Mouse (Mus musculus) ES-Bruce4 (cell line): ENCODE measurements around the gene Prr15l. TPM values are rescaled to one million over a fixed set of nuclear protein-coding genes. Genes with fewer than 3 reads are reported as not detected.
A peak's percentile ranks its signal among the peaks of the same experiment; 100 is the strongest.

Experiments used
- H3K27ac ChIP-seq: 2 replicates; pipeline ENCODE4 v1.5.1; 2012; ENCODE audit warnings: low read length, inconsistent platforms; ENCODE audit not compliant: insufficient read depth
- H3K27me3 ChIP-seq: 2 replicates; pipeline ENCODE4 v1.6.1; 2012; ENCODE audit warnings: mild to moderate bottlenecking, low read length, inconsistent platforms; ENCODE audit not compliant: control insufficient read depth, poor library complexity, insufficient read depth, severe bottlenecking
- H3K36me3 ChIP-seq: 2 replicates; pipeline ENCODE4 v1.6.1; 2012; ENCODE audit warnings: inconsistent platforms, mild to moderate bottlenecking, low read length, moderate library complexity; ENCODE audit not compliant: control insufficient read depth, poor library complexity, insufficient read depth, severe bottlenecking
- H3K4me1 ChIP-seq: one replicate; pipeline ENCODE4 v1.8.1; 2011; ENCODE audit warnings: low read length; ENCODE audit not compliant: control insufficient read depth, insufficient read depth
- H3K4me3 ChIP-seq: 2 replicates; pipeline ENCODE4 v1.5.1; 2011; ENCODE audit warnings: low read depth, mild to moderate bottlenecking, low read length
- H3K9ac ChIP-seq: 2 replicates; pipeline ENCODE4 v1.6.1; 2012; ENCODE audit warnings: low read depth, mild to moderate bottlenecking, inconsistent platforms; ENCODE audit not compliant: poor library complexity, severe bottlenecking
- H3K9me3 ChIP-seq: replicated peaks from 2 replicates; pipeline ENCODE4 v1.6.1; 2012; ENCODE audit warnings: mild to moderate bottlenecking, low read length, inconsistent platforms; ENCODE audit not compliant: control insufficient read depth, poor library complexity, insufficient read depth, severe bottlenecking
- CTCF ChIP-seq: IDR thresholded peaks from one replicate; pipeline ENCODE4 v1.8.1; 2011; ENCODE audit warnings: low read depth, low read length
- EP300 ChIP-seq: IDR thresholded peaks from 2 replicates; pipeline ENCODE4 v1.6.1; 2011; ENCODE audit warnings: low read depth, low read length; ENCODE audit not compliant: insufficient read depth
- POLR2A ChIP-seq: IDR thresholded peaks from one replicate; pipeline ENCODE4 v1.8.1; 2011; ENCODE audit warnings: low read length; ENCODE audit not compliant: insufficient read depth
- polyA plus RNA-seq: library from polyadenylated mRNA; stranded (reverse); fragments of >200 nt; gene quantifications from 2 replicates; pipeline ENCODE4 v1.2.4, GENCODE M21; 2011; ENCODE audit warnings: low read depth; ENCODE audit not compliant: missing spikeins, insufficient read depth, insufficient read length

Gene Prr15l
- polyA plus RNA-seq, 1 experiment = 10.9 TPM

GRCm38 (mm10) chr11:96973426-96973964, 45.6 kb downstream of the Prr15l start:
- TF ChIP-seq EP300 (no peak), CTCF (no peak), POLR2A (no peak)
- Histone ChIP-seq H3K4me1 (peaks cover 6% of the 10 kb centered on the region), H3K9me3 (no peaks in the 10 kb centered on the region), H3K27me3 (no peaks in the 10 kb centered on the region), H3K4me3 (no peak overlapping the region), H3K36me3 (no peaks in the 10 kb centered on the region), H3K9ac (no peak overlapping the region), H3K27ac (no peak overlapping the region)

- TF ChIP-seq CTCF (no peak), EP300 (no peak), POLR2A (no peak)
- Histone ChIP-seq H3K27me3 (no peaks in the 10 kb centered on the region), H3K9ac (no peak overlapping the region), H3K36me3 (no peaks in the 10 kb centered on the region), H3K4me1 (peaks cover 2% of the 10 kb centered on the region), H3K9me3 (no peaks in the 10 kb centered on the region), H3K4me3 (no peak overlapping the region), H3K27ac (no peak overlapping the region)
Observed at GRCm38 (mm10) chr11:96974813-96975212, 46.9 kb downstream of the Prr15l start.

DNA sequence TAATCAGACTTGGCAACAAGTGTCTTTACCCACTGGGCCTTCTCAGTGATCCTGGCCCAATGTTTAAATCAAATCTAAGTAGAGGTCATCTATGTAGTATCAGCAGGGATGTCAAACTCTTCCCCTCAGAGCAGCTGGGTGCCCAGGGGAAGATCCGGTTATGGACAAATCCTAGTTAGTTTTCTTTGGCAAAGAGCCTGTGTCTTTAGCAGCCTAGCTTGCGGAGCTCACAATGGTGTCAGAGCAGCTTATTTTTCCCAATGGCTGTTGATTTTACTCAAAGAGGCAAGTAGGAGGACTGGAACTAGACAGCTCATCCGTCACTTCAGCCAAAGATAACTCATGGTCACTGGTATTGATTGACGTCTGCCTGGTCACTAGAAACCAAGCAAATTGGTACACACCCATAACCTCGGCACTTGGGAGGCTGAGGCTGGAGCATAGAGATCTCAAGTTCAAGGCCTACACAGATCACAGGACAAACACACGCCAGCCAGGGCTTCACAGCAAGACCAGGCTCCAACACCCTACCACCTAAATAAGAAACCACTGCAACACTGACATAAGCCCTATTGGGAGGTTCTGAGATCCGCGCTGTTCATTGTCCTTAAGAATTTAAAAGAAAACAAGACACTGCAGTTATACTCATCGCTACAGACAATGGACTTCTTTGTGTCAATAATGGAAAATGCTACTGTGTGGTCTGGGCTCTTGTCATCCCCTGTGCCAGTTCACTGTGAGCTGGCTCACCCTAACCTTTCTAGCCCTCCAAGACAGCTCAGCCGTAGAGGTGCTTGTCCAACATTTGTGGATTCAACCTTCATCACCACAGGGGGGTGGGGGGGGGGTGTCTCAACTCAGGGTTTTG, 47.8 kb downstream of the Prr15l start:
- H3K27me3 ChIP-seq = no peaks in the 10 kb centered on the region
- H3K36me3 ChIP-seq = no peaks in the 10 kb centered on the region
- H3K9ac ChIP-seq = peak overlapping the region; percentile 91
- H3K9me3 ChIP-seq = no peaks in the 10 kb centered on the region
- TF ChIP-seq EP300 (no peak), POLR2A (no peak), CTCF (no peak)
- peak overlapping the region; percentile 4; the same call in 1 of the 2 replicates for H3K27ac ChIP-seq
- peaks cover 2% of the 10 kb centered on the region for H3K4me1 ChIP-seq
- H3K4me3 ChIP-seq = no peak overlapping the region

DNA sequence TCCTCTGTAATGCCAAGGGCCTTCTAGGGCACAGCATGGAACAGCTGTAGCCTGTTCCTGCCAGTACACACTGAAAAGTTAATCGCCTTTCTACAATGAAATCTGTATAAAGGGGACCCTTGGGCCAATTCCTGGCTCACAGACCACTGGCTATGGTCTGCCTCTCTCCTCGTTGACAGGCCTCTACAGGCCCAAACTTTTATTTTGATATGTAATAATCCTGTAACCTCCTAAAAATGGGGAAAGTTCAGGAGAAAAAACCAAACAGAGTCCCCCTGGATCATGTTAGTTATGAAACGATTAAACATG, 48.4 kb downstream of the Prr15l start:
- H3K4me3 ChIP-seq = no peak overlapping the region
- TF ChIP-seq POLR2A (no peak), EP300 (no peak), CTCF (no peak)
- no peaks in the 10 kb centered on the region for H3K9me3 ChIP-seq
- no peaks in the 10 kb centered on the region for H3K27me3 ChIP-seq
- peak overlapping the region; percentile 91 for H3K9ac ChIP-seq
- H3K27ac ChIP-seq = 0 out of 2 replicates have a peak overlapping the region, but pooled peaks have one; percentile 4
- peaks cover 2% of the 10 kb centered on the region for H3K4me1 ChIP-seq
- H3K36me3 ChIP-seq = no peaks in the 10 kb centered on the region

DNA sequence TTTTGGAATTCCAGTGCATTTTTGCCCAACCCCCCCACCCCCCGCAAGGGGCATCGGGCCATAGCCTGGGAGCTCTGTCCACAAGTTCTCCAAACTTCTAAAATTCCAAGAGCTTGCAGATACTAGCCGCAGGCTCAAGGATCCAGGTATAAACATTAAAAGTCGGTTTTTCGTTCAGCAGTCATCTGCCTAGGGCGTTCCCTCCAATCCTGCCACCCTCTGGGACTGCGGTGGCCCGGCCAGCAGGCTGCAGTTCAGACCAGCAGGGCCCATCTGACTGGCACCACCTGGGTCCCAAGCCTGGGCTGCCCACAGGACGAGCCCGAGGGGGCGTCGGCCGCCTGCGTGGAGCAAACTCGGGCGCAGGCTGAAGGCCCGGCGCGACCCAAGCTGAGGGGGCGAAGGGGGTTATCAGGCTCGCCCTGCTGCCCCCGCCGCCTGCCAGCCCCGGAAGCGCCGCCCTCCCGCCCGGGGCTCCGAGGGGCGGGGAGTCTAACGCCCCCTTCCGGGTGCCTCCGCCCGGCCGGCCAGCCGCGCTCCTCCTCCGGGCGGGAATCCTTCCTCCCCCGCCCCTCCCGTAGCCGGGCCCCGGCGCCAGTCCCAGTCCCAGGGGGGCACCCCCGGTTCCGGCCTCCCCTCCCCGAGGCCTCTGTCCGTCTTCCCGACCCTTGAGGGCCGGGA, 49.1 kb downstream of the Prr15l start:
- TF ChIP-seq POLR2A (no peak), EP300 (no peak), CTCF (no peak)
- Histone ChIP-seq H3K9me3 (no peaks in the 10 kb centered on the region), H3K4me3 (peak overlapping the region; percentile 97), H3K27ac (peak overlapping the region; percentile 79), H3K9ac (peak overlapping the region; percentile 91), H3K4me1 (peaks cover 2% of the 10 kb centered on the region), H3K27me3 (no peaks in the 10 kb centered on the region), H3K36me3 (no peaks in the 10 kb centered on the region)
